Mouse (Mus musculus): Measurements from ENCODE around the gene Il33. TPM values are rescaled to one million over a fixed set of nuclear protein-coding genes. Genes with fewer than 3 reads are reported as not detected.

Gene Il33
- polyA plus RNA-seq (2015; fragmentation: Nextera tagmentation; extraction: Ambion mirVana): 4.3 and 7.2 TPM in 2 replicates

- peak; percentile 48; the same call in 1 of the 2 replicates for ATAC-seq
- no peak within 1 kb of the TSS for H3K4me3 ChIP-seq (ENCODE audit: low read length)
Observed at GRCm38 (mm10) chr19:29924638-29925258, at the start of gene Il33. Il33 (plus strand) TSS chr19:29925114.

GRCm38 (mm10) chr19:29877422-29878291 is 47.3 kb upstream of the Il33 start:
- WGBS: 76% methylated on average over 10 of the region's 10 CpGs
- no peak for ATAC-seq
- Histone ChIP-seq H3K27me3 (replicated peaks; ENCODE audit: control insufficient read depth, insufficient read depth, low read length) (no peaks in the 10 kb centered on the region), H3K4me2 (ENCODE audit: low read length) (no peak overlapping the region), H3K36me3 (ENCODE audit: control insufficient read depth, insufficient read depth, low read length) (no peaks in the 10 kb centered on the region), H3K27ac (ENCODE audit: low read depth, low read length) (no peak overlapping the region), H3K4me1 (ENCODE audit: control insufficient read depth, insufficient read depth, low read depth, low read length) (no peaks in the 10 kb centered on the region), H3K9me3 (ENCODE audit: control insufficient read depth, low read length) (no peaks in the 10 kb centered on the region), H3K4me3 (ENCODE audit: low read length) (no peak overlapping the region), H3K9ac (ENCODE audit: low read depth, low read length) (no peak overlapping the region)

More at GRCm38 (mm10) chr19:29924638-29925258, at the start of gene Il33:
- H3K4me2 ChIP-seq (ENCODE audit: low read length): peak within 1 kb of the TSS; percentile 22
- H3K9me3 ChIP-seq (ENCODE audit: control insufficient read depth, low read length): no peaks in the 10 kb centered on the region
- 43% methylated on average over 10 of the region's 10 CpGs for WGBS
- no peaks in the 10 kb centered on the region for H3K27me3 ChIP-seq (replicated peaks; ENCODE audit: control insufficient read depth, insufficient read depth, low read length)
- peaks cover 7% of the 10 kb centered on the region; the same call in 1 of the 2 replicates for H3K4me1 ChIP-seq (ENCODE audit: control insufficient read depth, insufficient read depth, low read depth, low read length)
- no peak within 1 kb of the TSS for H3K27ac ChIP-seq (ENCODE audit: low read depth, low read length)
- no peaks in the 10 kb centered on the region for H3K36me3 ChIP-seq (ENCODE audit: control insufficient read depth, insufficient read depth, low read length)
- H3K9ac ChIP-seq (ENCODE audit: low read depth, low read length): no peak within 1 kb of the TSS

GRCm38 (mm10) chr19:29878896-29879504 is 45.9 kb upstream of the Il33 start:
- H3K9ac ChIP-seq (ENCODE audit: low read depth, low read length): no peak overlapping the region
- ATAC-seq: no peak
- H3K9me3 ChIP-seq (ENCODE audit: control insufficient read depth, low read length): no peaks in the 10 kb centered on the region
- H3K4me3 ChIP-seq (ENCODE audit: low read length): no peak overlapping the region
- no peak overlapping the region for H3K4me2 ChIP-seq (ENCODE audit: low read length)
- H3K36me3 ChIP-seq (ENCODE audit: control insufficient read depth, insufficient read depth, low read length): no peaks in the 10 kb centered on the region
- H3K27ac ChIP-seq (ENCODE audit: low read depth, low read length): no peak overlapping the region
- no peaks in the 10 kb centered on the region for H3K4me1 ChIP-seq (ENCODE audit: control insufficient read depth, insufficient read depth, low read depth, low read length)
- no peaks in the 10 kb centered on the region for H3K27me3 ChIP-seq (replicated peaks; ENCODE audit: control insufficient read depth, insufficient read depth, low read length)
- 83% methylated on average over 8 of the region's 8 CpGs for WGBS

GRCm38 (mm10) chr19:29880918-29881317 is 44.0 kb upstream of the Il33 start:
- no peaks in the 10 kb centered on the region for H3K27me3 ChIP-seq (replicated peaks; ENCODE audit: control insufficient read depth, insufficient read depth, low read length)
- H3K27ac ChIP-seq (ENCODE audit: low read depth, low read length): no peak overlapping the region
- WGBS: 88% methylated on average over 4 of the region's 4 CpGs
- no peaks in the 10 kb centered on the region for H3K4me1 ChIP-seq (ENCODE audit: control insufficient read depth, insufficient read depth, low read depth, low read length)
- H3K36me3 ChIP-seq (ENCODE audit: control insufficient read depth, insufficient read depth, low read length): no peaks in the 10 kb centered on the region
- no peaks in the 10 kb centered on the region for H3K9me3 ChIP-seq (ENCODE audit: control insufficient read depth, low read length)
- no peak overlapping the region for H3K4me3 ChIP-seq (ENCODE audit: low read length)
- H3K9ac ChIP-seq (ENCODE audit: low read depth, low read length): no peak overlapping the region
- no peak for ATAC-seq
- no peak overlapping the region for H3K4me2 ChIP-seq (ENCODE audit: low read length)

- WGBS: 98% methylated on average over 3 of the region's 3 CpGs
Observed at GRCm38 (mm10) chr19:29882696-29883095, 42.2 kb upstream of the Il33 start.

GRCm38 (mm10) chr19:29885548-29885947 is 39.4 kb upstream of the Il33 start:
- Histone ChIP-seq H3K9ac (ENCODE audit: low read depth, low read length) (no peak overlapping the region), H3K9me3 (ENCODE audit: control insufficient read depth, low read length) (no peaks in the 10 kb centered on the region), H3K27me3 (replicated peaks; ENCODE audit: control insufficient read depth, insufficient read depth, low read length) (no peaks in the 10 kb centered on the region), H3K4me1 (ENCODE audit: control insufficient read depth, insufficient read depth, low read depth, low read length) (no peaks in the 10 kb centered on the region), H3K36me3 (ENCODE audit: control insufficient read depth, insufficient read depth, low read length) (no peaks in the 10 kb centered on the region), H3K4me3 (ENCODE audit: low read length) (no peak overlapping the region), H3K27ac (ENCODE audit: low read depth, low read length) (no peak overlapping the region), H3K4me2 (ENCODE audit: low read length) (no peak overlapping the region)
- no peak for ATAC-seq
- WGBS: 89% methylated on average over 6 of the region's 6 CpGs

More at GRCm38 (mm10) chr19:29882696-29883095, 42.2 kb upstream of the Il33 start:
- H3K36me3 ChIP-seq (ENCODE audit: control insufficient read depth, insufficient read depth, low read length): no peaks in the 10 kb centered on the region
- H3K9me3 ChIP-seq (ENCODE audit: control insufficient read depth, low read length): no peaks in the 10 kb centered on the region
- no peaks in the 10 kb centered on the region for H3K27me3 ChIP-seq (replicated peaks; ENCODE audit: control insufficient read depth, insufficient read depth, low read length)
- no peak overlapping the region for H3K27ac ChIP-seq (ENCODE audit: low read depth, low read length)
- H3K9ac ChIP-seq (ENCODE audit: low read depth, low read length): no peak overlapping the region
- H3K4me1 ChIP-seq (ENCODE audit: control insufficient read depth, insufficient read depth, low read depth, low read length): no peaks in the 10 kb centered on the region
- no peak for ATAC-seq
- no peak overlapping the region for H3K4me2 ChIP-seq (ENCODE audit: low read length)
- H3K4me3 ChIP-seq (ENCODE audit: low read length): no peak overlapping the region

- H3K4me1 ChIP-seq (ENCODE audit: control insufficient read depth, insufficient read depth, low read depth, low read length): no peaks in the 10 kb centered on the region
- no peak for ATAC-seq
- H3K9ac ChIP-seq (ENCODE audit: low read depth, low read length): no peak overlapping the region
- H3K4me3 ChIP-seq (ENCODE audit: low read length): no peak overlapping the region
- H3K27ac ChIP-seq (ENCODE audit: low read depth, low read length): no peak overlapping the region
- H3K27me3 ChIP-seq (replicated peaks; ENCODE audit: control insufficient read depth, insufficient read depth, low read length): no peaks in the 10 kb centered on the region
- no peak overlapping the region for H3K4me2 ChIP-seq (ENCODE audit: low read length)
- H3K36me3 ChIP-seq (ENCODE audit: control insufficient read depth, insufficient read depth, low read length): no peaks in the 10 kb centered on the region
- 92% methylated on average over 2 of the region's 2 CpGs for WGBS
- H3K9me3 ChIP-seq (ENCODE audit: control insufficient read depth, low read length): no peaks in the 10 kb centered on the region
Observed at GRCm38 (mm10) chr19:29887476-29887875, 37.4 kb upstream of the Il33 start.

- WGBS: 89% methylated on average over 6 of the region's 6 CpGs
- ATAC-seq: no peak
- Histone ChIP-seq H3K36me3 (ENCODE audit: control insufficient read depth, insufficient read depth, low read length) (no peaks in the 10 kb centered on the region), H3K27ac (ENCODE audit: low read depth, low read length) (no peak overlapping the region), H3K4me1 (ENCODE audit: control insufficient read depth, insufficient read depth, low read depth, low read length) (no peaks in the 10 kb centered on the region), H3K9ac (ENCODE audit: low read depth, low read length) (no peak overlapping the region), H3K27me3 (replicated peaks; ENCODE audit: control insufficient read depth, insufficient read depth, low read length) (no peaks in the 10 kb centered on the region), H3K4me3 (ENCODE audit: low read length) (no peak overlapping the region), H3K4me2 (ENCODE audit: low read length) (no peak overlapping the region), H3K9me3 (ENCODE audit: control insufficient read depth, low read length) (no peaks in the 10 kb centered on the region)
Observed at GRCm38 (mm10) chr19:29888946-29889345, 36.0 kb upstream of the Il33 start.

GRCm38 (mm10) chr19:29891981-29892380 is 32.9 kb upstream of the Il33 start:
- H3K36me3 ChIP-seq (ENCODE audit: control insufficient read depth, insufficient read depth, low read length): no peaks in the 10 kb centered on the region
- WGBS: 74% methylated on average over 4 of the region's 4 CpGs
- no peaks in the 10 kb centered on the region for H3K4me1 ChIP-seq (ENCODE audit: control insufficient read depth, insufficient read depth, low read depth, low read length)
- no peak overlapping the region for H3K4me3 ChIP-seq (ENCODE audit: low read length)
- no peak overlapping the region for H3K9ac ChIP-seq (ENCODE audit: low read depth, low read length)
- no peak overlapping the region for H3K27ac ChIP-seq (ENCODE audit: low read depth, low read length)
- no peak for ATAC-seq
- no peaks in the 10 kb centered on the region for H3K9me3 ChIP-seq (ENCODE audit: control insufficient read depth, low read length)
- H3K27me3 ChIP-seq (replicated peaks; ENCODE audit: control insufficient read depth, insufficient read depth, low read length): no peaks in the 10 kb centered on the region
- no peak overlapping the region for H3K4me2 ChIP-seq (ENCODE audit: low read length)
